Mouse (Mus musculus) splenic B cell, adult 2 months (primary cell): ENCODE data around the gene Ubn1.

Source experiments
- DNase-seq: peaks from one replicate; pipeline ENCODE4 v3.0.0-alpha.2; 2011; ENCODE audit warnings: low read depth, low spot score
- H3K27me3 ChIP-seq: 2 replicates; pipeline ENCODE4 v1.6.1; 2012; ENCODE audit warnings: mild to moderate bottlenecking, low read length, moderate library complexity, mixed read lengths; ENCODE audit not compliant: control insufficient read depth, poor library complexity, insufficient read depth, severe bottlenecking
- H3K36me3 ChIP-seq: 2 replicates; pipeline ENCODE4 v1.6.1; 2012; ENCODE audit warnings: mild to moderate bottlenecking, low read length, moderate library complexity, mixed read lengths; ENCODE audit not compliant: control insufficient read depth, poor library complexity, insufficient read depth, severe bottlenecking

Ubn1 gene

DNA sequence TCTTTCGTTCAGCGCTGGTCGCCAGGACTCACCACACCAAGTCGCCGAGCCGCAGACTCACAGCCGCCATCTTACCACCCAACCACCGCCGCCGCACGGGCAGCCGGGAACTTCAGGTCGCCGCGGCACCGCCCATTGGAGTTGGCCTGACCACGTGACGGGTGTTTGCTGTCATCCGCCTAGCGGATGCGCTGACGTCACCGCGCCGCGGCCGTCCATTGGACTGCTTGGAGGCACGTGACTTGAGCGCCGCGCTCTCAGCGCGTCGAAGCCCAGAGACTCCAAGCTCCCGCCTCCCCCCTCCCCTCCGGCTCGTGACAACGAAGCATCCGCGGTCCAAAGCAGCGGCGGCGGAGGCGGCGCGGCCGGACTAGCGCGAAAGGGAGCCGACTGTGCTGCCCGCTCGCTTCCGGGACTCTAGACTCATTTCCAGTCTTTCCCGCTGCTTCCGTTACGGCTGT, at the start of gene Ubn1, which contains the start of gene Glyr1:
Ubn1 (plus strand) TSS at position 284 of the 461 bp plus-strand sequence.
Glyr1 (minus strand) TSS at position 90 of the 461 bp plus-strand sequence.
- Histone ChIP-seq H3K36me3 (peaks cover 9% of the 10 kb centered on the region), H3K27me3 (no peaks in the 10 kb centered on the region)
- peak; percentile 100 for DNase-seq

DNA sequence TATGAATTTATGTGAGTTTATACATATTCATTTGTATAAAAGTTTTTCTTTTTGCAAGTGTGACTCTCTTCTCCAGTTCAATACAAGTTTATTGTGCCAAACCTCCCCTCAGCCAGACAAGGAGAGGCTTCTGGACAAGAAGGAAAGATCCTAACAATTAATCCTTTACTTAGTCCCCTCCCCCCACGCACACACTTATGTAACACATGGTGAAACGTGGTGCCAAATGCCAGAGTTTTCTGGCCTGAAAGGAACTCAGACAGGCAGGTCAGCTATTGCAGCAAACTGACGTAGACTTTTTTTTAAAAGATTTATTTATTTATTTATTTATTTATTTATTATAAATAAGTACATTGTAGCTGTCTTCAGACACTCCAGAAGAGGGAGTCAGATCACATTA, 49.2 kb upstream of the Ubn1 start:
- Histone ChIP-seq H3K27me3 (no peaks in the 10 kb centered on the region), H3K36me3 (no peaks in the 10 kb centered on the region)
- DNase-seq, result no peak

DNA sequence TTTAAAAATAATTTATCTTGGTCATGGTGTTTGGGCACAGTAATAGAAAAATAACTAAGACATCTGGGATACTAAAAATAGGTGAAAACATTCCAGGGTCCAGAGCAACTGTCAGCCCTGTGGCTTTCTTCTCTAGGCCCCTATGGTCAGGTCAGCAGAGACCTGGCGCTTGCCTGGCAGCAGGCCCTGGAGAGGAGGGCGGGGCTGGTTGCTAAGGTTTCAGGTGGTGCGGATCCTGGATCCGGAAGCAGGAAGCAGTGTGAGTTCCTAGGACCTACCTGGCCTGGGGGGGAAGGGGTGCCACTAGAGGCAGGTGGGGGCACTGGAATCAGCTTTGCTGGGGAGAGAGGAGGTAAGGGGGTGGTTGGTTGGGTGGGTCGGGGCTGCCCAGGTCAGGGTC, 42.8 kb upstream of the Ubn1 start, which contains the start of gene Smim22:
Smim22 (plus strand) TSS at position 222 of the 400 bp plus-strand sequence.
- Histone ChIP-seq H3K36me3 (no peaks in the 10 kb centered on the region; the same call in 1 of the 2 replicates), H3K27me3 (no peaks in the 10 kb centered on the region)
- no peak for DNase-seq

DNA sequence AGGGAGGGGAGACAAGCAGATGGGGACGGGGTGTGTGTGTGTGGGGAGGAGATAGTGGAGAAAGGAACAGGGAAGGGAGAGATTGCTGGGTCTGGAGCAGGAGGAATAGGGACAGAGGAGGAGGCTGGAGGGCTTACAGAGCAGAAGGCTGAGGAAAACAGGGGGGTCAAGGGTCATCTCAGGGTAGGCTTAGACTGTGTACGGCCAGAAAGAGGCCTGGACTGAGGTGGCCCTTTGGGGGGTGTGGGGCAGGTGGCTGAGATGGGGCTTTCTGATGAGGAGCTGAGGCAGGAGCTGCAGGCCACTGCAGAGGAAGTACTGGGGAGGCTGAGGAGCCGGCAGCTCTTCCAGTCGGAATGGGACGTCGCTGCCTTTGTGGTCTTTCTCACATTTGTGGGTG, 42.4 kb upstream of the Ubn1 start:
- no peaks in the 10 kb centered on the region for H3K27me3 ChIP-seq
- H3K36me3 ChIP-seq, result no peaks in the 10 kb centered on the region; the same call in 1 of the 2 replicates
- DNase-seq, result no peak

DNA sequence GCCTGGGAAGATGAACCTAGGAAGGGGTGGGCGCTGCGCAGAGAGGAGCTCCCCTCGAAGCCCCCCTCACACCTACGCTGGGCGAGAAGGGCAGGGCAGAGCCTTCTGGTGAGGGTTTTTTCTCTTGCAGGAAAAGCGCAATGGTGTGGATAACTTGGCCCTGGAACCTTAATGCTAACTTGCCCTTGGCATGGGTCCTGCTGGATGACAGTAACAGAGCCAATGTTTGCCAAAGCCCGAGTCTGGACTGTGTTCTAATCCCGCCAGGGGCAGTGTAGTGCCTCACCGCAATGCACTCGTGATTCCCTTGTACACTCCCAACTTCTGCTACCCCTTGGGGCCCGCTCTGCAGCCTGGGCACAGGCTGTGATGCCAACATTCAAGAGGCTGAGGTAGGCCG, 41.8 kb upstream of the Ubn1 start:
- DNase-seq, result no peak
- no peaks in the 10 kb centered on the region for H3K27me3 ChIP-seq
- H3K36me3 ChIP-seq, result no peaks in the 10 kb centered on the region; the same call in 1 of the 2 replicates

DNA sequence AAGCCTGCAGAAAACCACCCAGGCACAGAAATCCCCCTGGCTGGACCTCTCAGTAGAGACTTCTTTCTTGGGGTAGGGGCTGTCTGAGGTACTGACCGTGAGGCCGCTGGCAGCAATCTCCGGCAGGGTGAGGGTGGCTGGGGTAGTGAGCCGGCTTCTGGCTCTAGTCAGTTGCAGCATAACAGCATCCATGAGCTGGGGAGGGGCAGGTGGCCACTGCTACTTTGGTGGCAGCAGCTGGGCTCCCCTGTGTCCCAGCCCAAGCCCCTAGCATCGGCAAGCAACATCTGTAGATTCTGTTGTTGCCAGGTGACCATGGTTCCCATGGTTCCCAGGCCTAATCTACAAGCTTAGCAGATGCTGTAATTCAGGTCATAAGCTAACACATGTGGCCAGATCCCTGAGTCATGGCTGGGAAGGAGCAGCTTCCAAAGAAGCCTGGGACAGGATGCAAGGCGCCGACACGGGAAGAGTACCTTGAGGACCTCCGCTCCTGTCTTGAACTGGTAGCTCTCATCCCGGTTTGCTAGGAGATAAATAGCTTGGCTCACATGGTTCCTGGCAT, 39.4 kb upstream of the Ubn1 start:
- DNase-seq, result no peak
- Histone ChIP-seq H3K27me3 (no peaks in the 10 kb centered on the region), H3K36me3 (peaks cover 1% of the 10 kb centered on the region)

DNA sequence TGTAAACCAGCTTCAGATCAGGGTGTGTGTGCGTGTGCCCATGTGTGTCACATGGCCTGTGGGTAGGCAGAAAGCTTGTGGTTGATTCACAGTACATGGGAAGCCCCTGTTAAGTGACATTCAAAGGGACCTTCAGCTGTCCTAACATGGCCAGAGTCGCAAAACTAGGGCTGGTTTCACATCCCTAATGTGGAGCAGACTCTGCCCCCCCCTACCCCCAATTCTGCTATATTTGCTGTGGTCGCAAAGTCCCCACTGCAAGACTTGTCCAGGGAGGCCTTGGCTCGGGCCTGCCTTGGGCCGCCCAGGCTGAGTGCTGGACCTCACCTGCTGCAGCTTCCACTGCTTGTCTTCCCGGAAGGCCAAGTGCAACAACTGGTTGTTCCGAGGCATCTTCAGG, 38.6 kb upstream of the Ubn1 start:
- peak; percentile 88 for DNase-seq
- H3K27me3 ChIP-seq, result no peaks in the 10 kb centered on the region
- H3K36me3 ChIP-seq, result peaks cover 1% of the 10 kb centered on the region

DNA sequence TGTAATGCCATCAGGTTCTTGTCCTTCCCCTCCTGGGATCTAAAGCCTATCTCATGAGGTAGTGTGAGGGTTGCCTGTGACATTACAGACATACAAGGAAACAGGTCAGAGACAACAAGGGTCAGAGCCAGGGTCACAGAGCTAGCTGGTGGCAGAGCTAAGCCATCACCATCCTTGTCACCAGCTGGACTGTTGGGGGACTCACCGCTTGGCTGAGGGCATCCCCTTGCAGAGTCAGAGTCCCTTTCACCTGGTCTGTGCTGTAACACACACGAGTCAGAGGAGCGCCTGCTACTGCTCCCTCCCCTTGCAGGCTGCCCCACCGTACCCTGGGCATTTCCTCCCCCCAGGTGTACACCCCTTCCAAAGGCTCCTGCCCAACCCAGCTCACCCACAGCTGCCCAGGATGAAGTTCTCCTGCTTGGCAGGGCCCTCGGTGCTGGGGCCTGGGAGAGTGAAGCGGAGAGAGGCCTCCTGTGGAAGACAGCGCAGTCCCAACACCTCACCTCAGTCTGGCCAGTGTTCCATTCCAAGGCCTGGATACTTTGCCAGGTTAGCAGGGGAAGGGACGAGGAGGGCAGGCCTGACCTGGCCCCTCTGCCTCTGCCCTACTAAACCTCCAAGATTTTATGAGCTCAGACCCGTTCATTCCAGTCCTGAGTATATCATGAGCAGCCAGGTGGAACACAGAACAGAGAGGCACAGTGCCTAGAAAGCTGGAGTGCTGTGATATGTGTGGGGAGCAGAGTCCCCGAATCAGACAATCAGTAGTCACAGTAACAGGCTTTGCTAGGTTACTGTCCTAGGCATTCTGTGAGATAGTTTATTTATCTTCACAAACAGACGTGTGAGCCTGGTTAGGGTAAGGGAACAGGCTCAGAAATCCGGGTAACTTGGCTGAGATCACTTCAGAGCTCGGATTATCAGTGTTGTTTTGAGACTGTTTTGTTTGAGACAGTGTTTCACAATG, 37.5 kb upstream of the Ubn1 start:
- Histone ChIP-seq H3K27me3 (no peaks in the 10 kb centered on the region), H3K36me3 (peaks cover 1% of the 10 kb centered on the region)
- DNase-seq, result peak; percentile 13

DNA sequence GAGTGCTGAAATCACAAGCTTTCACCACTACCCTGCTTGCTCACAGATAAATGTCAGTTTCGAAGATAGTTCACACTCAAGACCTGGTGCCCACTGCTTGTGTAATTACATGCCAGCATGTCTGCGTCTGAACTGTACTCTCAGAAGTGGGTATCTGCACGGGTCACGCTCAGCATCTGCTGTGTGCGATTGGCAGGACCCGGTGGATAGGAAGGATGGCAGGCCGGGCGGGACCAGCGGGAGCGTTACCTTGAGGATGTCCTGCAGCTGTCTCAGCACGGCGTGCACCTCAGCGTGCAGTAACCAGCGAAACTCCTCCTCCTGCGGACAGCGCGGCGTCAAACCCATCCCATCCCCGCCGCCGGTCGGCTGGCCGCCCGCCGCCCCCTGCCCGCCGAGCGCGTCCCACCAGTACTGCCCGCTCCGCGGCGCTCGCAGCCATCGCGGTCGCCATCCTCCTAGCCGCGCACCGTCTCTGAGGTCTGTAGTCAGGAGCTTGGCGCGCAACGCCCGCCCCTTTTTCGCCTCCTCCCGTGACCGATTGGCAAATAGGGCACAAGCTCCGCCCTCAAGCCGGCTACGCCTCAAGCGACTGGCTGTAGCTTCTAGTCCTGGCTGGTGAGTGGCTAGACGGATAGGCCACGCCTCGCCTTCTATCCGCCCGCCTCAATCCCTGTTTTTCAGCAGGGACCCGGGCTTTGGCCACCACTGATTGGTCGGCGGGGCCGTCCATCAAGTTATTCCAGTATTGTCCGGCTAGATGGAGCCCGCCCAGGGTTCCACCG, 36.6 kb upstream of the Ubn1 start, which contains the start of gene Rogdi:
Rogdi (minus strand) TSS at position 500 of the 785 bp plus-strand sequence.
- Histone ChIP-seq H3K36me3 (peaks cover 2% of the 10 kb centered on the region), H3K27me3 (no peaks in the 10 kb centered on the region)
- peak; percentile 97 for DNase-seq

DNA sequence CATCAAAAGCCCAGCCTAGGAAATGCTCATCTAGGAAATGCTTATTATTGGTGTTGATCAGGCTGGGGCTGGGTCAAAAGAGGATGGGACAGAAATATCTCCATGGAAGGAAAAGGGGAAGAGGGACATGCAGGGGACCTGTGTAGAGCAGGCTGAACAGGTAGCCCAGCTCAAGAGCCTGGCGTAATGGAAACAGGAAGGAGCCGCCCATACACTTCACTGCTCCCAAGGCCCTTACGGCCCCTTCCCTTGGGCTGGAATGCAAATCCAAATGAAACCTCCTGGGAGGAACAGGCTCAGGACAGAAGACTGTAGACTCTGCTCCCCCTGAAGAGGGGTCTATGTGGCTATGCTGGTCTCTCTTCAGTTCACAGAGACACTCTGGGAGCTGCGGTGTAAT, 35.3 kb upstream of the Ubn1 start:
- H3K36me3 ChIP-seq, result peaks cover 7% of the 10 kb centered on the region
- H3K27me3 ChIP-seq, result no peaks in the 10 kb centered on the region
- DNase-seq, result peak; percentile 29

DNA sequence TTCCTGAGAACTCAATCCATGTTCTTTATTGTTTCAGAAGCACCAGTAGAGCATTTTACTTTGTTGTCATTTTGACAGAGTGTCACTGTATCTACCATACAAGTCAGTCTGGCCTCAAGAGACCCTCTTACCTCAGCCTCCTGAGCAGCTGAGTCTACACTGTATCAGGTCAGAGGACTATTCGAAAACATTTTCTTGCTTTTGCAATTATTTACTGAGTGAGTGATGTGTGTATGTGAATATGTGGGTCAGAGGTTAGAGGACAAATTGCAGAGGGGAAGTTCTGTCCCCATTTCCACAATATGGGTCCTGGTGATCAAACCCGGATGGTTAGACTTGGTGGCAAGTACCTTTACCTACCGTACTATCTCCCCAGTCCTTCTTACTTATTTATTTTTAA, 25.8 kb upstream of the Ubn1 start:
- DNase-seq, result no peak
- H3K27me3 ChIP-seq, result no peaks in the 10 kb centered on the region; the same call in 1 of the 2 replicates
- H3K36me3 ChIP-seq, result peaks cover 26% of the 10 kb centered on the region

DNA sequence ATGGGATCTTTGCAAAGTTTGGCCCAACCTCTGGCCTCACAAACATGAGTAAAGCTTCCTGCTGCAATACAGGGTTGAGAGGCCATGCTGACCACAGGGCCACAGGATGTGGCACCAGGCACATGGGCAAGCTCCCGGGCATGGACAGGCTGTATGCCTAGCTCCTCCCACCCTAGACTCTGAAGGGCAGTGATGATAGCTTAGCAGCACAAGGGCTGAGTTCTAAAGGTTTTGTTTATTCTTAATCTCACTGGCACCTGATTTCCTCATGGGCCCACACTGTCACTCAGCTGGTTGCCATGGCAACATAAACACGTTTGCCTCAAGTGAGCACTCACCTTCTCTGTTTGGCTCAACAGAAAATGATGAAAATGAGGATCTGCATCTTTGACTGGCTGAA, 20.0 kb upstream of the Ubn1 start:
- DNase-seq, result peak; percentile 62
- Histone ChIP-seq H3K27me3 (no peaks in the 10 kb centered on the region), H3K36me3 (peaks cover 33% of the 10 kb centered on the region)

DNA sequence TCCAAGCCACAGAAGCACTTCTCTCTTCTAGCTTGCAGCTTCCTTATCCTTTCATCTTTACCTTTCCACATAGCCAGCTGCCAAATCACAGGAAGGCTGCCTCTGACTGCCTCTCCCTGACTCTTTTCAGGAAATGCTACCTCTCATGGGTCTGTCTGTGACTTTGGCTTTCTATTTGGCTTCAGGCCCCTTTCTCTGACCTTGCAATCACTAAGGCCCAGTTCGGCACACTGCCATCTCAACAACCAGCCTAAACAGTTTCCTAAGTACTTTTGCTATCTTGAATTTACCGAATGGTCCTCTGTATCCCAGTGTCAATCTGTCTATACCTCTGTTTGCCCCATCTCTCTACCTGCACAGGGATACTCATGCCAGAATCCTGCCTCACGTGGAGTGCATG, 14.3 kb upstream of the Ubn1 start:
- H3K36me3 ChIP-seq, result peaks cover 18% of the 10 kb centered on the region
- DNase-seq, result no peak
- no peaks in the 10 kb centered on the region for H3K27me3 ChIP-seq

DNA sequence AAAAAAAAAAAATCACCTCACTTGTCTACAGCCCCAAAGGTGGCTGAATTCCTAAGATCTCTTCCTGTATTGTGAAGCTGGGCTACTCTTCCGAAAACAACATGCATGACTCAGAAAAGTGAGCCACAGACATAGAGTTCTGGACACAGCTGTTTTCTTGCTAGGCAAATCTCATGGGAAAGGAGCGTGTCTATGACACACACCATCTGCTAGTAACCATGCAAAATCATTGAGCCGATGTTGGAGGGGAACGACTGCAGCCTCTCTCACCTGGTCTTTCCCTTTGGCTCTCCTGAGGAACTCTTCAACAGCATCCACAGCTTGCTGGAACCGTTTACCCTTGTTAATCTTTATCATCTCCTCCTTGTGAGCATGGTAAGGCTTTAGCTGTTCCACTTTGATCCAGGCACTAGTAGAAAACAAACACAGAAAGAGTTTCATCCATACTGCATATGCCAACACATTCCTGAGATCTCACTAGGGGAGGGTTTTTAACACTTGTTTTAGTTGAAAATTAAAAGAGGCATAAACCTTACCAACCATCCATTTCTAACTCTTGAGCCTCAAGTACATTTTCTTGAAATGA, 13.1 kb upstream of the Ubn1 start:
- no peak for DNase-seq
- peaks cover 21% of the 10 kb centered on the region for H3K36me3 ChIP-seq
- no peaks in the 10 kb centered on the region for H3K27me3 ChIP-seq
